Mouse (Mus musculus) liver, embryonic 11.5 days (tissue): ENCODE results near the gene Nprl2. TPM values are rescaled to one million over a fixed set of nuclear protein-coding genes. Genes with fewer than 3 reads are reported as not detected.

Source experiments
- ATAC-seq: fragments of 200-750 bp; cut with Nextera tagmentation; replicated peaks from 2 replicates; pipeline ENCODE4 v1.8.0; 2017; ENCODE audit warnings: moderate number of reproducible peaks, mild to moderate bottlenecking, moderate TSS enrichment, moderate library complexity; ENCODE audit not compliant: low FRiP score
- DNase-seq: peaks from one replicate; pipeline ENCODE4 v3.0.0-alpha.2; 2017; ENCODE audit warnings: low spot score
- H3K27ac ChIP-seq: fragments of 300-500 bp; sonication (generic); 2 replicates; pipeline ENCODE4 v1.5.1; 2014; ENCODE audit warnings: mild to moderate bottlenecking, low read depth, low read length, control low read depth
- H3K27me3 ChIP-seq: fragments of 300-500 bp; sonication (generic); replicated peaks from 2 replicates; pipeline ENCODE4 v1.6.1; 2014; ENCODE audit warnings: low read length, mixed read lengths; ENCODE audit not compliant: control insufficient read depth, insufficient read depth
- H3K36me3 ChIP-seq: fragments of 300-500 bp; sonication (generic); 2 replicates; pipeline ENCODE4 v1.6.1; 2014; ENCODE audit warnings: mild to moderate bottlenecking, low read length, moderate library complexity, mixed read lengths; ENCODE audit not compliant: control insufficient read depth, insufficient read depth
- H3K4me1 ChIP-seq: fragments of 300-500 bp; sonication (generic); replicated peaks from 2 replicates; pipeline ENCODE4 v1.6.1; 2014; ENCODE audit warnings: low read length, mixed read lengths; ENCODE audit not compliant: control insufficient read depth, insufficient read depth
- H3K4me2 ChIP-seq: fragments of 300-500 bp; sonication (generic); 2 replicates; pipeline ENCODE4 v1.6.1; 2014; ENCODE audit warnings: mild to moderate bottlenecking, control low read depth, moderate library complexity
- H3K4me3 ChIP-seq: fragments of 300-500 bp; sonication (generic); 2 replicates; pipeline ENCODE4 v1.5.1; 2014; ENCODE audit warnings: low read depth, low read length, control low read depth
- H3K9ac ChIP-seq: fragments of 300-500 bp; sonication (generic); 2 replicates; pipeline ENCODE4 v1.6.1; 2014; ENCODE audit warnings: low read depth, low read length, control low read depth
- H3K9me3 ChIP-seq: fragments of 300-500 bp; sonication (generic); 2 replicates; pipeline ENCODE4 v1.6.1; 2016; ENCODE audit warnings: low read length, inconsistent platforms, mixed read lengths; ENCODE audit not compliant: control insufficient read depth
- WGBS: fragments of 180-500 bp; shearing (Covaris S2); extraction: QIAGEN DNeasy Blood & Tissue Kit; methylation state at CpG from one replicate; pipeline ENCODE4 v1.1.7; 2014; 5-methylcytosine and 5-hydroxymethylcytosine counted together
- polyA plus RNA-seq: library from polyadenylated mRNA; unstranded; fragments of >200 nt; fragmentation: Nextera tagmentation; extraction: Ambion mirVana; gene quantifications from 2 replicates; pipeline ENCODE4 v1.2.1, GENCODE M21; 2014

The Nprl2 gene
- 26.5 and 31.3 TPM in 2 replicates for polyA plus RNA-seq

DNA sequence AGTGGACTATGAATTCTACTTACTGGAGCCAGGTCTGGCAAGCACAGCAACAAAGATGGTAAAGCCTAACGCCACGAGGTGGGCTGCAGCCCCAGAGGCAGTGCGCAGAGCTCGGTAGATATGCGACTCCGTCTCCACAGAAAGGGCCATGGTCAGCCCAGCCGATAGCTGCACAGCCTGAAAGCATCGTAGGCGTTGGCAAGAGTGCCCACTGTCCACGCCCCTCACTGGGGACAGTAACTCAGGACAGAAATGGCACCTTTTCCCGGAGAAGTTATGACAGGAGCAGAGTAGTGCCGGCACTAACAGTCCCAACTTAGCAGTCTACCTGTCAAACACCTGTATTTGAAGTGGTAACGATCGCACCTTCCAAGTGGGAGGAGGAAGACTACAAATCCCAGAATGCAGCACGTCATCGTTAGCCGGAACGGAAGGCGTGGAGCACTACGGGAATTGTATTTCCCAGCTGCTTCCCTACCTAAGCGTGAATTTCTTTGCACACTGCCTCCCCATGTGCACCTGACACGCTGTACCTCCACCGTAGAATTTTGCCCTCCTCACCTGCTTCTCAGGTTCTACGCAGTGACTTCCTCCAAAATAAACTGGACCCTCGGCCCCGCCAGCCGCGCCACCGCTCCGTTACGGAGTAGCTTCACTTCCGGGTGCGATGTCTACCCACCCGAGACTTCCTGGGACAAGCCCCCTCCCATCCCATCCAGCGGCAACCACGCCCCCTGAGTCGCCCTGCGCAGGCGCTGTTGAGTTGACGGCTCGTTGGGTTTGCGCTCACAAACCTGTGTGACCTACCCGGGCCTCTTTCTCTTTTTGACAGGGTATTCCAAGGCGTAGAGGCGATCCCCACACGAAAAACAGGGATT is at the start of gene Nprl2, which contains the start of gene Cyb561d2:
TSS of gene Nprl2 (plus strand) at position 753 of the 878 bp plus-strand sequence.
TSS of gene Cyb561d2 (minus strand) at position 720 of the 878 bp plus-strand sequence.
- peaks cover 35% of the 10 kb centered on the region for H3K36me3 ChIP-seq
- H3K9me3 ChIP-seq, result no peaks in the 10 kb centered on the region
- peak within 1 kb of the TSS; percentile 74 for H3K4me3 ChIP-seq
- peak; percentile 96 for DNase-seq
- under 1% methylated on average over 46 of the region's 46 CpGs for WGBS
- peak; percentile 86 for ATAC-seq
- no peaks in the 10 kb centered on the region for H3K27me3 ChIP-seq
- H3K4me2 ChIP-seq, result peak within 1 kb of the TSS; percentile 97
- peaks cover 20% of the 10 kb centered on the region for H3K4me1 ChIP-seq
- H3K9ac ChIP-seq, result peak within 1 kb of the TSS; percentile 75
- H3K27ac ChIP-seq, result peak within 1 kb of the TSS; percentile 26

GRCm38 (mm10) chr9:107493511-107493910 is 48.5 kb upstream of the Nprl2 start:
- 46% methylated on average over 1 of the region's 1 CpGs for WGBS
- no peak for ATAC-seq

GRCm38 (mm10) chr9:107494238-107494637 is 47.8 kb upstream of the Nprl2 start:
- Histone ChIP-seq H3K36me3 (no peaks in the 10 kb centered on the region), H3K9me3 (no peaks in the 10 kb centered on the region), H3K4me1 (peaks cover 24% of the 10 kb centered on the region), H3K4me2 (no peak overlapping the region), H3K27me3 (no peaks in the 10 kb centered on the region), H3K9ac (no peak overlapping the region), H3K27ac (no peak overlapping the region), H3K4me3 (no peak overlapping the region)
- ATAC-seq, result no peak
- 83% methylated on average over 12 of the region's 12 CpGs for WGBS
- no peak for DNase-seq

More at GRCm38 (mm10) chr9:107493511-107493910, 48.5 kb upstream of the Nprl2 start:
- H3K4me2 ChIP-seq, result no peak overlapping the region
- no peaks in the 10 kb centered on the region for H3K27me3 ChIP-seq
- H3K9me3 ChIP-seq, result no peaks in the 10 kb centered on the region
- H3K36me3 ChIP-seq, result no peaks in the 10 kb centered on the region
- peaks cover 24% of the 10 kb centered on the region for H3K4me1 ChIP-seq
- no peak for DNase-seq
- H3K4me3 ChIP-seq, result no peak overlapping the region
- H3K27ac ChIP-seq, result no peak overlapping the region
- H3K9ac ChIP-seq, result no peak overlapping the region

GRCm38 (mm10) chr9:107496359-107496758 is 45.7 kb upstream of the Nprl2 start:
- H3K4me2 ChIP-seq, result peak overlapping the region; percentile 47
- WGBS, result 56% methylated on average over 3 of the region's 3 CpGs

DNA sequence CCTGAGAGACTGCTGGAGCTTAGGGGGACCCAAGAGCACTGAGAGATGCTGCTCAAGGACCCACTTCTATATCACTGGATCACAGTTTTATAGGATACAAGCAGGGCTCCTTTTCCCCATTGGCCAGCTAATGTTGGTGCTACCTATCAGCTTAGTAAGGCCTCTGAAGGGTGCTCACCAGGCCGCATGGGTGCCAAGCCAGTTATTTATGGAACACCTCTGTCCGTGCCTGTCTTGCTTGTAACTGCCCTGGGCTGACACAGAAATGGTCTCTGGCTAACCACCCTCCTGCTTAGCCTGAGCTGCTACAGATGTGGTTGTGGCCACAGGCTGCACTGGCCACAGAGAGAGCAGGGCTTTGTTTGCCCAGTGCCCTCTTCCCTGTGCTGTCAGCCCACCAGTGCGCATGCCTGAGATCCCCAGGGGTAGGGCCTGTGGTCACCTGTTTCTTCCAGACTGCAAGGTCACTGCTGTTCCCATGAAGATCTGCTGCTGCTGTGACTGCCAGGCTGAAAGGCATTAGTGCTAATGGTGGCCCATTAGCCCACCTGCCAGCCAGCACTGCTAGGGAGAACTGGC is 41.2 kb upstream of the Nprl2 start:
- DNase-seq (no peak), ATAC-seq (no peak)
- H3K27ac ChIP-seq, result no peak overlapping the region
- no peaks in the 10 kb centered on the region for H3K9me3 ChIP-seq
- H3K36me3 ChIP-seq, result no peaks in the 10 kb centered on the region
- peaks cover 8% of the 10 kb centered on the region for H3K4me1 ChIP-seq
- H3K27me3 ChIP-seq, result no peaks in the 10 kb centered on the region; the same call in 1 of the 2 replicates
- H3K4me3 ChIP-seq, result no peak overlapping the region
- no peak overlapping the region for H3K4me2 ChIP-seq
- no peak overlapping the region for H3K9ac ChIP-seq
- 81% methylated on average over 3 of the region's 3 CpGs for WGBS

More at GRCm38 (mm10) chr9:107496359-107496758, 45.7 kb upstream of the Nprl2 start:
- Histone ChIP-seq H3K36me3 (no peaks in the 10 kb centered on the region), H3K4me1 (peaks cover 20% of the 10 kb centered on the region), H3K27ac (no peak overlapping the region), H3K9me3 (no peaks in the 10 kb centered on the region), H3K4me3 (no peak overlapping the region), H3K9ac (no peak overlapping the region), H3K27me3 (no peaks in the 10 kb centered on the region)
- peak; percentile 73 for ATAC-seq
- no peak for DNase-seq

GRCm38 (mm10) chr9:107502131-107502846 is 39.7 kb upstream of the Nprl2 start:
- no peak for ATAC-seq

DNA sequence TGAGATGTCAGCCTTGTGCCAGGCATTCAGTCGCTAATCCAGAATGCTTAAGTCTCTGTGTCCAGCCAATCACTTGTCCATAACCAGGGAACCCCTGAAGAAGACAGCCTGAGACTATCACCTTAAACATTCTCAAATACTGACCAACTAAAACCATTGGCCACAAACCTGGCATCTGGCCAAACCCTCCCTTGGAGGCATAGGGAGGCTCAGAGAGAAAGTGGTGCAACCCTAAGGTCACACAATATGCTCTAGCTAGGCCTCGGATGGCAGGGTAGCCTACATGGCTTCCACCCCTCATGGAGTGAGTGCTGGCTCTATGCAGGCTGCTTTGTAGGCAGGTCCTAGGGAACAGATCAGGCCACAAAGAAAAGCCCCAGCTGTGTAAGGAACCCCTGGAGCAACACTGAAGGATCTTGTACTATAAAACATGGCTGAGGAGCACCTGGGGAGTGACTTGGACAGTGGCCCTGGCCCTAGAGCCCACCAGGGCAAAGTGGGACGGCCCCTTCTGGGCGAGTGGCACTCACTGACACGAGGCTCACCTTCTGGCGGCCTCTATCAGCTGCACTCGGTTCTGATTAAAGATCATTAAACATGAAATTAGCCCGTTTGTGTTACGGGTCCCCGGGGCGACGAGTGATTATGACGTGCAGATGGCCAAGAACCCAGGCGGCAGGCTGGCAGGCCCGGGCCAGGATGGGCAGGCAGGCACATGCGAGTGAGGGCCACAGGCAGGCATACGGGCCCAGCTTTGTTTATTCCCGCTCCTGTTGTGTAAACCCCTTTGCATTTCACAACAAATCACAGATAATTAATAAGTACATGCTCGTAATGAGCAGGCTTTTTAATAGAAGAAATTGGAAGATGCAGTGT is 37.1 kb upstream of the Nprl2 start:
- no peaks in the 10 kb centered on the region for H3K36me3 ChIP-seq
- H3K4me3 ChIP-seq, result no peak overlapping the region
- H3K9ac ChIP-seq, result no peak overlapping the region
- H3K27me3 ChIP-seq, result peaks cover 8% of the 10 kb centered on the region; the same call in 1 of the 2 replicates
- no peak overlapping the region for H3K27ac ChIP-seq
- no peaks in the 10 kb centered on the region for H3K4me1 ChIP-seq
- WGBS, result 77% methylated on average over 19 of the region's 19 CpGs
- no peaks in the 10 kb centered on the region for H3K9me3 ChIP-seq
- ATAC-seq, result no peak
- DNase-seq, result no peak
- H3K4me2 ChIP-seq, result no peak overlapping the region

More at GRCm38 (mm10) chr9:107502131-107502846, 39.7 kb upstream of the Nprl2 start:
- no peak overlapping the region for H3K9ac ChIP-seq
- H3K9me3 ChIP-seq, result no peaks in the 10 kb centered on the region
- no peak for DNase-seq
- no peak overlapping the region for H3K4me3 ChIP-seq
- no peaks in the 10 kb centered on the region for H3K4me1 ChIP-seq
- WGBS, result 82% methylated on average over 12 of the region's 12 CpGs
- no peaks in the 10 kb centered on the region for H3K36me3 ChIP-seq
- no peak overlapping the region for H3K27ac ChIP-seq
- no peaks in the 10 kb centered on the region; the same call in 1 of the 2 replicates for H3K27me3 ChIP-seq
- H3K4me2 ChIP-seq, result no peak overlapping the region
